Mouse (Mus musculus) kidney, embryonic 15.5 days (tissue): ENCODE results near the gene Hoxd12. TPM values are rescaled to one million over a fixed set of nuclear protein-coding genes. Genes with fewer than 3 reads are reported as not detected.

Experiments used
- ATAC-seq: fragments of 200-750 bp; cut with Nextera tagmentation; replicated peaks from 2 replicates; pipeline ENCODE4 v1.8.0; 2017; ENCODE audit warnings: moderate TSS enrichment; ENCODE audit not compliant: low FRiP score
- H3K27ac ChIP-seq: fragments of 300-500 bp; sonication (generic); 2 replicates; pipeline ENCODE4 v1.5.1; 2015; ENCODE audit warnings: mild to moderate bottlenecking, inconsistent platforms
- H3K27me3 ChIP-seq: fragments of 300-500 bp; sonication (generic); 2 replicates; pipeline ENCODE4 v1.6.1; 2015; ENCODE audit warnings: inconsistent platforms
- H3K36me3 ChIP-seq: fragments of 300-500 bp; sonication (generic); 2 replicates; pipeline ENCODE4 v1.6.1; 2015; ENCODE audit warnings: inconsistent platforms
- H3K4me1 ChIP-seq: fragments of 300-500 bp; sonication (generic); 2 replicates; pipeline ENCODE4 v1.6.1; 2015; ENCODE audit warnings: inconsistent platforms
- H3K4me2 ChIP-seq: fragments of 300-500 bp; sonication (generic); 2 replicates; pipeline ENCODE4 v1.6.1; 2015; ENCODE audit warnings: moderate library complexity, mild to moderate bottlenecking, inconsistent platforms
- H3K4me3 ChIP-seq: fragments of 300-500 bp; sonication (generic); replicated peaks from 2 replicates; pipeline ENCODE4 v1.5.1; 2015; ENCODE audit warnings: mild to moderate bottlenecking, inconsistent platforms
- H3K9ac ChIP-seq: fragments of 300-500 bp; sonication (generic); 2 replicates; pipeline ENCODE4 v1.6.1; 2015; ENCODE audit warnings: mild to moderate bottlenecking, inconsistent platforms
- H3K9me3 ChIP-seq: fragments of 300-500 bp; sonication (generic); replicated peaks from 2 replicates; pipeline ENCODE4 v1.6.1; 2016; ENCODE audit warnings: inconsistent platforms
- WGBS: fragments of 180-500 bp; shearing (Covaris S2); methylation state at CpG from one replicate; pipeline ENCODE4 v1.1.7; 2015; ENCODE audit warnings: mixed read lengths; 5-methylcytosine and 5-hydroxymethylcytosine counted together
- polyA plus RNA-seq: library from polyadenylated mRNA; unstranded; fragments of >200 nt; fragmentation: Nextera tagmentation; extraction: Ambion mirVana; gene quantifications from 2 replicates; pipeline ENCODE4 v1.2.1, GENCODE M21; 2015

Gene Hoxd12
- polyA plus RNA-seq, 1 experiment from 2014 or later = 6.4 TPM

DNA sequence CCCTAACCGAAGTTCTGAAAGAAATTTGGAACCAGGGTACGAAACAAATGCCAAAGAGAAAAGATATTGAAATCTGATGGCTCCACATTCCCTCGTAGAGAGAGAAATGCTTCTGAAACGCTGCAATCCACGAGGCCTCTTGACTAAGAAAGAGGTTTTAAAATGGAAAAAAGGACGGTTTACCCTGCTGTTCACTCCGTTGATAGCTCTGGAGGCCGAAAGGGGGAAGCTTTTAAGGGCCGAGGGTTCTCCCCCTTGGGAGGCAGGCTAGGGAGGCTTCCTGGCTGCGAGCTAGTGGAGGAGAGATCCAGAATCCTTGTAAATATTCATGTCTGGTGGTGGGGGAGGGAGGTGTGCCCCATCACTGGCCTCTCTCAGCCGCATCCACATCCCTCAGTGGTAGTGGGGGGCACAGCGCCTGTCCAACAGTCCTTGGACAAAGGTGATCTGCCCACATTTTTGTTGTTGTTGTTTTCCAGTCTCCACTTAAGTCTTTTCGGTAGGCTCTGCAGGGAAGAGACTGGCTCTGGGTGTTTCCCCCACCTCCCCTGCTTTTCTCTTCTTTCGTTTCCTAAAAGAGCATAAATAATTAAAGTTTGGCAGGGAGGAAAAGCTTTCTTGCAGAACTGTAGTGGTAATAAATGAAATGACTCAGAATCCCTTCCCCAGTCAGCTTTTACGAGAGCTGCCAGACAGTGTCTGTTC lies 4.2 kb downstream of the Hoxd12 start, which contains the start of gene Hoxd11:
TSS of gene Hoxd11 (plus strand) at position 667 of the 705 bp plus-strand sequence.
- peak within 1 kb of the TSS; percentile 68 for H3K4me2 ChIP-seq
- H3K36me3 ChIP-seq = no peaks in the 10 kb centered on the region
- H3K27ac ChIP-seq = peak within 1 kb of the TSS; percentile 96
- peak within 1 kb of the TSS; percentile 66 for H3K4me3 ChIP-seq
- WGBS = 6% methylated on average over 15 of the region's 15 CpGs
- H3K9me3 ChIP-seq = no peaks in the 10 kb centered on the region
- peaks cover 81% of the 10 kb centered on the region for H3K4me1 ChIP-seq
- H3K27me3 ChIP-seq = peaks cover 71% of the 10 kb centered on the region
- peak within 1 kb of the TSS; percentile 65 for H3K9ac ChIP-seq
- ATAC-seq = 0 out of 2 replicates have a peak, but pooled peaks have one; percentile 3

DNA sequence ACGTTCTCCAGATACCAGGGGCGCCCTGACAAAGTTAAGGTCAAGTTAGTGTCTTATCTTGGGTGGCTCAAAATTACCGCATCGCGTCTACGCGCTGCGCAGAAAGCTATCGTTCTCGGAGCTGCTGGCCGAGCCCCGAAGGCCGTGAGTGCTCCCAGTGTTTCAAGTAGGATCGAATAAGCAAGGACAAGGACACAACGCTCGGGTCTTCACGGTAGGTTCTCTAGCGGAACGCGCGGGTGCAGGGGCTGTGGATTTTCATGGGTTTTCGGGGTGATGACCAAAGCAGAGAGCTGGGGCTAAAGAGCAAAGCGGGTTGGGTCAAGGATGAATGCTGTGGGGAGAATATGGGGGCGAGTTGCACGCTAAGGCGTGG lies 4.8 kb downstream of the Hoxd12 start:
- H3K27me3 ChIP-seq = peaks cover 68% of the 10 kb centered on the region
- H3K4me1 ChIP-seq = peaks cover 78% of the 10 kb centered on the region
- H3K4me2 ChIP-seq = peak overlapping the region; percentile 68
- ATAC-seq = no peak
- no peaks in the 10 kb centered on the region for H3K36me3 ChIP-seq
- H3K4me3 ChIP-seq = peak overlapping the region; percentile 66
- H3K9me3 ChIP-seq = no peaks in the 10 kb centered on the region
- H3K9ac ChIP-seq = peak overlapping the region; percentile 65
- H3K27ac ChIP-seq = peak overlapping the region; percentile 96
- WGBS = under 1% methylated on average over 26 of the region's 26 CpGs

DNA sequence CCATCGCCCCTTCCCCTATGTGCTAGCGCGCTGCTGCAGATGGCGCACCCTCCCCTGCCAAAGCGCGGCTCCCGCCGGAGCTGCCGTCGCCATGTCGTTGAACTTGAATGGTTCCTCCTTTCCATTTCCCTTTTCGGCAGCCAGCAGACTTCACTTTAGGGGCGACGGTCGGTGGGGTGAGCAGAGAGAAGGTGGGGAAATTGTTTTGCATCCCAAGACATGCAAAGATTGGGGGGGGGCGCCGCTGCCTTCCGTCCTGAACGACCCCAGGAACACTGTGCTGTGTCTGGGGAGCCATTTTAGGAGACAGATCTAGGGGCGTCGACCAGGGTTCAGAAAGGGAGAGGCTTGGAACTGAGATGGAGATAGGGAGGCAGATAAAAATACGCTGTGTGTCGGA lies 5.2 kb downstream of the Hoxd12 start:
- peaks cover 66% of the 10 kb centered on the region for H3K27me3 ChIP-seq
- peak overlapping the region; percentile 68 for H3K4me2 ChIP-seq
- peak overlapping the region; percentile 66 for H3K4me3 ChIP-seq
- no peaks in the 10 kb centered on the region for H3K36me3 ChIP-seq
- H3K9ac ChIP-seq = peak overlapping the region; percentile 65
- under 1% methylated on average over 23 of the region's 23 CpGs for WGBS
- H3K4me1 ChIP-seq = peaks cover 74% of the 10 kb centered on the region
- peak overlapping the region; percentile 96 for H3K27ac ChIP-seq
- no peak for ATAC-seq
- no peaks in the 10 kb centered on the region for H3K9me3 ChIP-seq

DNA sequence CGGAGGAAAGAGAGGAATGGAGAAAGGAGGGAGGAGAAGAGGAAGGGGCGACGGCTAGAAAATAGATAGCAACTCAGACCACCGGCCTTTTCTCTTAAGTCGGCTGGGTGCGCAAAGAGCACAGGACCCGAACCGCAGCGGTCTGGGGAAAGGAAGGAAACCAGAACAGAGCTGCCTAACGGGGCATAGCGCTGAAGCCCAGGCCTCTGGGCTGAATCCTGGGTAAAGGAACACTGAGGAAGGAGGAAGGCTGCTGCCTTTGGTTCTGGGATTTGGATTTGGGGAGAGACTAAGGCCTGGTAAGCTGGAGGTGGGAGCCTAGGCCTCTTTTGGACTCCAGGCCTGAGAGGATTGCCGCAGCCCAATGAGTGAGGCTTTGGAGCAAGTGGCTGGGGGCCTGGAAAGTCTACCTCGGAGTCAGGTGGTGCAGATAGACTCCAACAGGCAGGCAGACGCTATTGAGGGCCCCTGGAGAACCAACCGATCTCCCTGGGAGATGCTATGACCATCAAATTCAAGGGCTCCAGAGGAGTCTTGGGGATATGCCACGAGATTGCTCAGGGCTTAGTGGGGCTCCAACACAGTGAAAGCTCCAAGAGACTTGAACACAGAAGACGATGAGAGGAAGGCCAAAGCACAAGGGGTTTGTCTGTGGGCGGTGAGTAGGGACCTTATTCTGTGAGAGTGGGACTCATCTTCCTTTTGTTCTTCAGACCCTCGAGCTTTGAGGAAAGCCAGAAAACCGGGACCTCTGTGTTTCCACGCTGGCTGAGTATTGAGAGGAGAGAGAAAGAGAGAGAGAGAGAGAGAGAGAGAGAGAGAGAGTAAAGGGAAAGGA lies 6.0 kb downstream of the Hoxd12 start:
- H3K4me2 ChIP-seq = peak overlapping the region; percentile 68
- no peaks in the 10 kb centered on the region for H3K9me3 ChIP-seq
- peaks cover 66% of the 10 kb centered on the region for H3K4me1 ChIP-seq
- H3K27ac ChIP-seq = peak overlapping the region; percentile 96
- peaks cover 63% of the 10 kb centered on the region for H3K27me3 ChIP-seq
- peak overlapping the region; percentile 88 for H3K9ac ChIP-seq
- WGBS = 3% methylated on average over 21 of the region's 21 CpGs
- H3K36me3 ChIP-seq = no peaks in the 10 kb centered on the region
- H3K4me3 ChIP-seq = peak overlapping the region; percentile 66
- ATAC-seq = no peak

DNA sequence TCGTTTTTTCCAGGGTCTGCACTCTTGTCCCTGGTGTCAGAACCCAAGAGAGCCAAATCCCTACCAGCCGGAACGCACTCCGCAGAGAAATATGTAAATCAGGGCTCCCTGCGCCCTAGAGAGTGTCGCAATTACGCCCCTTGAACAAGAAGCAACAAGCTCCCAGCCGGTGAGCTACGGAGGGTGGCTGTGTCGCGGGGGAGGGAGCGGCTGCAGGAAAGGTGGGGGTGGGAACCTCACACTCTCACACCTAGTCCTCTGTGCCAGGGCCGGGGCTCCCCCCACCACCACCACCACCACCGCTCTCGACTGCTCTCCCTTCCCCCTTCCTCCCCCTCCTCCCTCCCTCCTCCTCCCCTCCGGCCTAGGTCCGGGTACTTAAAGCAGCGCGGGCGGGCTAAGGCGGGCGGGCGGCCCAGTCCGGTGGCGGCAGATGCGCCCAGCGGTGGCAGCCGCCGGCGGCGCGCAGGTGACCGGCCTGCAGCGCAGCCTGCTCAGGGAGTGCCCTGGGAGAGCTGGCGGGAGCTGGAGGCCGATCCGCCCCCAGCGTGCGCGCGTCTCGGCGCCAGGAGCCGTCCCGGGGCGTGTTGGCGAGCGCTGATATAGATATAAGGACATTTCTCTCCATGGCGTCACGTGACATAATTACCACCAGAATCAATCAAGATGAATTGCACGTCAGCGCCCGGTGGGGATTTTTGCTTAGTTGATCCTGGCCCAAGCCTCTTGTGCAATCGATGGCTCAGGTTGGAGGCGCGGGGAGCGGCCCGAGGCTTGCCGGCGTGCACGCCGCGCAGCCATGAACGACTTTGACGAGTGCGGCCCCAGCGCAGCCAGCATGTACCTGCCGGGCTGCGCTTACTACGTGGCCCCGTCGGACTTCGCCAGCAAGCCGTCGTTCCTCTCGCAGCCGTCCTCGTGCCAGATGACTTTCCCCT lies 7.0 kb downstream of the Hoxd12 start:
- Histone ChIP-seq H3K4me3 (peak overlapping the region; percentile 66), H3K36me3 (no peaks in the 10 kb centered on the region), H3K27me3 (peaks cover 53% of the 10 kb centered on the region), H3K9ac (peak overlapping the region; percentile 88), H3K4me2 (peak overlapping the region; percentile 68), H3K4me1 (peaks cover 56% of the 10 kb centered on the region), H3K9me3 (no peaks in the 10 kb centered on the region), H3K27ac (peak overlapping the region; percentile 96)
- WGBS = under 1% methylated on average over 78 of the region's 78 CpGs
- peak; percentile 57 for ATAC-seq

DNA sequence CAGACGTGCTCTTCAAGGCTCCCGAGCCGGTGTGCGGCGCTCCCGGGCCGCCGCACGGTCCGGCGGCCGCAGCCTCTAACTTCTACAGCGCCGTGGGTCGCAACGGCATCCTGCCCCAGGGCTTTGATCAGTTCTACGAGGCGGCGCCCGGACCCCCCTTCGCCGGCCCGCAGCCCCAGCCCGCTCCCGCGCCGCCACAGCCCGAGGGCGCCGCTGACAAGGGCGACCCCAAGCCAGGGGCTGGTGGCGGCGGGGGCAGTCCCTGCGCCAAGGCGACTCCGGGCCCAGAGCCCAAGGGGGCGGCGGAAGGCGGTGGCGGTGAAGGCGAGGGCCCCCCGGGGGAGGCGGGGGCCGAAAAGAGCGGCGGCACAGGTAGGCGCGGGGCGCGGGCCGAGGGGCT lies 8.0 kb downstream of the Hoxd12 start:
- H3K9me3 ChIP-seq = no peaks in the 10 kb centered on the region
- peaks cover 52% of the 10 kb centered on the region for H3K27me3 ChIP-seq
- peaks cover 49% of the 10 kb centered on the region for H3K4me1 ChIP-seq
- under 1% methylated on average over 51 of the region's 51 CpGs for WGBS
- H3K4me2 ChIP-seq = peak overlapping the region; percentile 68
- H3K27ac ChIP-seq = peak overlapping the region; percentile 96
- H3K4me3 ChIP-seq = peak overlapping the region; percentile 66
- peak overlapping the region; percentile 88 for H3K9ac ChIP-seq
- no peak for ATAC-seq
- no peaks in the 10 kb centered on the region for H3K36me3 ChIP-seq

DNA sequence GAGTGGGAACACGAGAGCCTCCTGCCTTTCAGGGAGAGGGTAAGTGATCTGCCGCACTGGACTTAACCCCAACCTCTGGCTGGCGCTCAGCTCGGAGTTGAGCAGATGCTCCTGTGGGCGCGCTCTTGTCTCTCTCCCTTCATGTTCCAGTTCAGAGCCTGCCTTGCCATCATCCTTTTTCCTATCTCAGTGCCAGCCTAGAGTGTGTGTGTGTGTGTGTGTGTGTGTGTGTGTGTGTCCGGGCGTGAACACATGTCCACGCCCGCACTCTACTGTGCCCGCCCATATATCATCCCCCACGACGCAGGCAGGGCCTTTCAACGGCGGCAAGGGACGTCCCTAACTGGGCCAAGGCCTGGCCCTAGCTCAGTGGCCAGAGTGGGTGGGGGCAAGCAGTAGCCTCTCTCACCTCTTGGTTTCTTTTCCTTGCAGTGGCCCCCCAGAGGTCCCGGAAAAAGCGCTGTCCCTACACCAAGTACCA lies 8.7 kb downstream of the Hoxd12 start:
- H3K27ac ChIP-seq = peak overlapping the region; percentile 96
- H3K4me1 ChIP-seq = peaks cover 44% of the 10 kb centered on the region
- peak overlapping the region; percentile 88 for H3K9ac ChIP-seq
- H3K36me3 ChIP-seq = no peaks in the 10 kb centered on the region
- peak overlapping the region; percentile 66 for H3K4me3 ChIP-seq
- H3K9me3 ChIP-seq = no peaks in the 10 kb centered on the region
- peaks cover 56% of the 10 kb centered on the region for H3K27me3 ChIP-seq
- 1% methylated on average over 18 of the region's 18 CpGs for WGBS
- peak overlapping the region; percentile 68 for H3K4me2 ChIP-seq
- peak; percentile 38 for ATAC-seq

DNA sequence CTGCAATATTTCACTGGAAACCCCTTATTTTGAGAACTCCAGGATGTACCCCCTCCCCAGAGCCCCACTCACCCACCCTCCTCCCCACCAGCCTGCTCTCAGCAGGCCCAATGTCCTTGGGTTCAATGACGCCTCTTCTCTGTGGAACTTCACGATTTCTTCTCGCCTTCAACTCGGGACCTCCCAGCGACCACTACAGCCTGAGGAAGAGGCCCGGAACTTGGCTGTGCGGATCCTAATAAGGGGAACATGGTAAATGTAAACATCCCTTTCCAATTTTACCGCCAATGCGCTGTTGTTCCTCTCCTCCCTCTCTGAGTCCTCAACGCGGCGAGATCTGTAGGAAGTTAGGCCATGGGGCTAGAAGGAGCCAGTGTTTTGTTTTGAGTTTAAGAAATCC lies 9.3 kb downstream of the Hoxd12 start:
- ATAC-seq = no peak

DNA sequence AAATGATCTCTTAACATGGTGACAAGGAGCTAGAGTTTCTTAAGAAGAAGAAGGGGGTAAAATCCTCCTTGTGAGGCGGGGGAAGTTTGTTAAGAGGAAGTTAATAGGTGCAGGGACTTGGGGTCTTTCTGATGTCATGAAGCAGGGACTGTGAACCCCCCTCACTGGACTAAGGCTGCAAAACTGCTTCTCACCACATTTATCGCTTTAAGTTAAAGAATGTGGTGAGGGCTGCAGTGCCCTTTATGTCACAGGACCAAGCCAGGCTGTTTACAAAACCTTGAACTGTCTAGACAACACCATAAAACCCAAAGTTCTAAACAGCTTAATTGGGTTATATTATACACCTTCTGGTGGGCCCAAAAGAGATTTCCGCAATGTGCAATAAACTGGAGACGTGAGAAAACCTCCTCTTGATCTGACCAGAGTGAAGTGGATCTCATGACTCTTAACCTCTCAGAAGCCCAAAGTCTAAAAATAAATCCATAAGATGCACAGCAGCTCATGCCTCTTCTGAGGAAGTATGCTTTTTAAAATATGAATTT lies 10.3 kb downstream of the Hoxd12 start:
- peaks cover 32% of the 10 kb centered on the region for H3K4me1 ChIP-seq
- peak overlapping the region; percentile 88 for H3K9ac ChIP-seq
- peak overlapping the region; percentile 66 for H3K4me3 ChIP-seq
- H3K9me3 ChIP-seq = no peaks in the 10 kb centered on the region
- H3K36me3 ChIP-seq = no peaks in the 10 kb centered on the region
- peak overlapping the region; percentile 68 for H3K4me2 ChIP-seq
- peak overlapping the region; percentile 96 for H3K27ac ChIP-seq
- no peak for ATAC-seq
- peaks cover 45% of the 10 kb centered on the region for H3K27me3 ChIP-seq
- 15% methylated on average over 4 of the region's 4 CpGs for WGBS

More for the DNA sequence above, 9.3 kb downstream of the Hoxd12 start:
- H3K27ac ChIP-seq = peak overlapping the region; percentile 96
- 5% methylated on average over 12 of the region's 12 CpGs for WGBS
- peaks cover 39% of the 10 kb centered on the region for H3K4me1 ChIP-seq
- peak overlapping the region; percentile 68 for H3K4me2 ChIP-seq
- peak overlapping the region; percentile 88 for H3K9ac ChIP-seq
- H3K9me3 ChIP-seq = no peaks in the 10 kb centered on the region
- no peaks in the 10 kb centered on the region for H3K36me3 ChIP-seq
- peak overlapping the region; percentile 66 for H3K4me3 ChIP-seq
- peaks cover 53% of the 10 kb centered on the region for H3K27me3 ChIP-seq

DNA sequence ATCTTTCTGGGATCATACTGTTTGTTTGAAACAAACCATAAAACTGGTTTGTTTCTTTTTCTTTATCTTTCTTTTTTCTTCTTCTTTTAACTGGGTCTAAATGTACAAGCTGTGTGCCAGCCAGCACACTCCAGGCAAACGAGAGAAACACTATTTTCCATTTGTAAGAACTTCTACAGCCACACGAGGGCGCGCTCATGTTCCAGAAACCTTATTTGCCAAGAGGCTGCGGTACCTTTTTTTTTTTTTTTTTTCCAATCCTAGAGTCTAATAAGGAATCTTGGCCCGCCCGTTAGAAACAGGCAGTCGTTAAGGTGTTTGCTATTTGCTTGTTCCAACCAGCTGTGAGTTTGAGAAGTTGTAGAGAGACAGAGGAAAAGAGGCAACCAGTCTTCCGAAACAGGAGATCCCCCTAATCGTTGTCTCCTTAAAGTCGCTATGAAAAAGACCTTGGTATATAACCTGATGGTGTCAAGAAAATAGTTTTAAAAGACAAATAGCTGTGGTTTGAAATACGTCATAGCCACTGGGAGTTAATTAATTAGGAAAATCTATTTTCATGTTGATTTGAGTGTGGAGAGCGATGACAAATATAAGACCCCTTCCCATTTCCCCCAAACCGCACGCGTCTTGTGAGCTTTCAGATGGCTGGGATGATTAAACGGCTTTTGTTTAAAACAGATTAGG lies 11.6 kb downstream of the Hoxd12 start:
- Histone ChIP-seq H3K4me1 (peaks cover 34% of the 10 kb centered on the region), H3K4me2 (peak overlapping the region; percentile 80), H3K4me3 (peak overlapping the region; percentile 55), H3K9ac (peak overlapping the region; percentile 73), H3K27me3 (peaks cover 32% of the 10 kb centered on the region), H3K27ac (peak overlapping the region; percentile 86), H3K9me3 (no peaks in the 10 kb centered on the region), H3K36me3 (no peaks in the 10 kb centered on the region)
- no peak for ATAC-seq
- WGBS = 2% methylated on average over 17 of the region's 17 CpGs
